Mouse (Mus musculus): ENCODE results near the gene 1810030O07Rik.
A peak's percentile ranks its signal among the peaks of the same experiment; 100 is the strongest.
"Not testable (repeated sequence)": the region's sequence is repeated elsewhere in the genome, so short reads cannot be mapped to it uniquely, and the experiment has no call there.

Gene 1810030O07Rik

GRCm38 (mm10) chrX:12673054-12673775 is at the start of gene 1810030O07Rik:
TSS of gene 1810030O07Rik (minus strand) at chrX:12673668.
- peak; percentile 89 for DNase-seq (ENCODE audit: low spot score)

DNA sequence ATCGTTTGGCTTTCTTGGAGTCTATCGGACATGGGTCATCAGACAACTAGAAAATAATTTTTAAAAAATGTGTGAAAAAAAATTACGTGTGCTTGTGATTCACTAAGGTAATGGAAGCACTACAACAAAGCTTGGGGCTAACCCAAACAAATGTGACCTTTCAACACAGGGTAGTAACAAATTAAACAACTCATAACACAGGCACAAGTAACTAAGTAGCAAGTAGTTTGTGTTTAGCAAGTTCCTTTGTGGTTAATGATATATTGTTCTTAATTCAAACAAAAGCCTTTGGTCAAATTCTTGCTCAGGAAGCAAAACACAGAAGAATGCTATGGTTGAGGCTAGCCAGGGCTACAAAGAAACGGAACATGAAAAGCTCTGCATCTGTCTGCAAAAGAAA is 42.6 kb upstream of the 1810030O07Rik start:
- no peak for DNase-seq (ENCODE audit: low spot score)

DNA sequence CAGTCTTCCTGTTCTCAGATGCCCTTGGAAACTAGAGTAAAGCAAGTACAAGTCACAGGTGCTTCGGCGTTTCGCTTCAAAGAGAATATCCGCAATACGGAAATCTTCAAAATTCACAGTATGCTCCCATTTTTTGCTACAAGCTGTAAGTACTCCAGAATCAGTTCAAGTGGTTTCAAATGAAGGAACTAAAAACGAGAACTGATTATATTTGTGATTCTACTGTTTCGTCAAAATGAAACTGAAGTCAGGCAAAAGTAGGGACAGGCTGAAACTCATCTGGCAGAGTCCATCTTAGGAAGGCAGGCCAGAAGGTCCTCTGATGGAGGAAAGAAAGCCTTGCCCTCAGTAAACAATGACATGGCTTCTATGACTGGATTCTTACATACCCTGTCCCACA is 40.3 kb upstream of the 1810030O07Rik start:
- DNase-seq (ENCODE audit: low spot score) = no peak

DNA sequence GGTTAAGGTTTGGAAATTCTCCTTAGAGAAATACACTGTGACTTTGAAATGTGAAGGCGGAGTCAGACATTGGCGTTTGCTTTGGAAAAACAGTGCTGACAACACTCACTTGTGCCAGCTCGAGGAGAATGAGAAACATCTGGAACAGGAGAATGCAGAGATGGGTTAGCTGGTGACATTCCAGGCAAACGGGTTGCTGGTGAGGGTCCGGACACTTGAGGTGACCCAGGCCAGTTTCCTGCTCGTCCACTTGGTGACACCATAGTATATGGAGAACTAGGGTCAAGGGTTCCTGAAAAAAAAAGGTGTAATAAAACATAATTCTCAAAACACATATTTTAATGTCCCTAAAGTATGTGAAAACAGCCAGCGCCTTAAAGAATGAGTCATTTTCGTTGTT is 13.4 kb upstream of the 1810030O07Rik start:
- DNase-seq (ENCODE audit: low spot score) = no peak

- DNase-seq (ENCODE audit: low spot score) = no peak
Observed at GRCm38 (mm10) chrX:12686071-12686470, 12.6 kb upstream of the 1810030O07Rik start.

DNA sequence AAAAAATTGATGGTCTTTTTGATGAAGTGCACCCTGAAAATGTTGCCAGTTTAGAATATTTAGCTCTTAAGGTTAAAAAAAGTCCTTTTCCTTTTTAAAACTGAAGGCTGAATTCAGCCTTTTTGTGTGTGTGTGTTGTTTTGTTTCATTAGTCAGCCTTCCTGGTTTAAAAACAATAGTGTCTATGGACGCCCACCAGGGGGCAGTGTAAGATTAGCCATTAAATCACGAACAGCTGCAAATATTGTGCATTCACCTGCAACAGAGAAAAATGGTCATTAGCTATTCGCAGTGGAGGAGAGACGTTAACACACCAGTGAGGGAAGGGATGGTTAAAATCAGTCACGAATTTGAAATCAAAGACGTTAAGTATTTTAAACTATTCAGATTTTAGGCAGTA is 3.9 kb upstream of the 1810030O07Rik start:
- DNase-seq (ENCODE audit: low spot score) = peak; percentile 73

GRCm38 (mm10) chrX:12653879-12654278 is 19.6 kb downstream of the 1810030O07Rik start:
- DNase-seq (ENCODE audit: low spot score) = no peak

DNA sequence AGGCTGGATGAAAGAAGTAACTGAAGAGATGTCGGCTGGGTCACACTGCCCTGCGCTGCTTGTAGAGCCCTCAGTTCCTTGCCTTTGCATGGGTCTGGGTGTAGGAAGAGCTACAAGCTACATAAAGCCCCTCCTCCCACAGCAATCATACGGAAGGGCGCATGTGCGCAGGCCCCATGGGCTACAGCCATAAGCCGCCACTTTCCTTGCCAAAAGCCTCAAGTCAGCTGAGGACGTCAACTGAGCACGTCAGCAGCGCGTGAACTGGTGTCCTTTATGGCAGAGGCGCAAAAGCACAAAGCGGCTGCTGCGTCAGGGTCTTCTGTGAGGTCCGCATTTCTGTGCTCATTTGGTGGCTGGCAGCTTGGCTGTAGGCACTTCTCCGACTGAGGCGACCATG is 21.6 kb downstream of the 1810030O07Rik start:
- DNase-seq (ENCODE audit: low spot score) = no peak

DNA sequence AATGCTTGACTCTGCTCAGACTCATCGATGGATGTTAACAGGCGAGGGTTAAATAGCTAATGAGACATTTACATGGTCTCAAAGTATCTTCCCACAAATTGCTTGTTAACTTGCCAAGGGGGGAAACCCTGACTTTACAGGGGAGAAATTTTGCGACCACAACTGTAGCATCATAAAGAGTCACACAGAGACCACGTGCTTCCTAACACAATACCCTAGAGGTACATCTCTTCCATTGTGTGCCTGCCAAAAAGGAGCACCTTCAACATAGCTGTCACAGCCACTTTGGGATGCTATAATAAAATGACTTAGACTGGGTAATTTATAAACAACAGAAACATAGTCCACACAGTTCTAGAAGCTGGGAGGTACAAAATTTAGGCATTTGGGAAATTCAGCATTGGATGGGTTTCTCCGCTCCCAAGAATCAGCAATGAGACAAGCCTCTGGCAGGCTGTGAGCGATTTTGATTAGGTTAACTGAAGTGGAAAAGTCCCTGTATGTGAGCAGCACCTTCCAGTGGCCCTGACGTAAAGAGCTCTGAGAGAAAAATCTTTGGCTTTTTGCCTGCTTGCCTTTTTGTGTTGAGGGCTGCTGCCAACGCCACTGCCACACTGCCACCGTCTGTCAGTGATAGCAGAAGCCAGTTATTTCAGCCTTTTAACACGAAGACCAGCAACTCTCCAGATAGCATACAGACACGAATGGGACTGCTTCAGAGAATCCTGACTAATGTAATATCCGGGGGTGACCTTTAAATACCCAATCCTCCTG is 27.8 kb downstream of the 1810030O07Rik start:
- peak; percentile 83 for DNase-seq (ENCODE audit: low spot score)

- DNase-seq (ENCODE audit: low spot score) = peak; percentile 53
Observed at GRCm38 (mm10) chrX:12644976-12645375, 28.5 kb downstream of the 1810030O07Rik start.

GRCm38 (mm10) chrX:12625131-12625530 is 48.3 kb downstream of the 1810030O07Rik start:
- no peak for DNase-seq (ENCODE audit: low spot score)

DNA sequence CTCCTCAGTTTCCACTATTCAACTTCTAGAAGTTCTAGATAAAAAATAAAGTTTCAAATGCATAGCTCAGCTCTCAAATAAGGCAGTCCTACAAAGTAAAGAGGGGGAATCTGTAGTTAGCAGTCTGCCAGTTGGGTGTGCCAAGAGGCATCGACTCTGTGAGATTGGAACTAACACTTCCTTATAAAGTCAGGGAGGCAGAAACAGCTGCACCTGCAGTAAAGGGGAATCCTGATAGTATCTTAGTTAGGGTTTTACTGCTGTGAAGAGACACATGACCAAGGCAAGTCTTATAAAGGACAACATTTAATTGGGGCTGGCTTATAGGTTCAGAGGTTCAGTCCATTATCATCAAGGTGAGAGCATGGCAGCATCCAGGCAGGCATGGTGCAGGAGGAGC is 61.1 kb downstream of the 1810030O07Rik start:
- DNase-seq (ENCODE audit: low spot score) = not testable (repeated sequence)

GRCm38 (mm10) chrX:12611211-12611610 is 62.3 kb downstream of the 1810030O07Rik start:
- DNase-seq (ENCODE audit: low spot score) = no peak

GRCm38 (mm10) chrX:12610541-12610940 is 62.9 kb downstream of the 1810030O07Rik start:
- DNase-seq (ENCODE audit: low spot score) = not testable (repeated sequence)

All from MN1 (cell line).